Mouse (Mus musculus): Measurements from ENCODE around the gene Olfr611.
"Not testable (repeated sequence)": the region's sequence is repeated elsewhere in the genome, so short reads cannot be mapped to it uniquely, and the experiment has no call there.

Olfr611 gene

GRCm38 (mm10) chr7:103520746-103521145 is at the start of gene Olfr611:
TSS of gene Olfr611 (minus strand) at chr7:103520846.
- CTCF ChIA-PET = not testable (repeated sequence)

- CTCF ChIA-PET = no interaction called here
These were observed 48.4 kb upstream of the Olfr611 start, which contains the start of gene Olfr616 for GRCm38 (mm10) chr7:103569043-103569442. TSS of gene Olfr616 (minus strand) at chr7:103569143.

DNA sequence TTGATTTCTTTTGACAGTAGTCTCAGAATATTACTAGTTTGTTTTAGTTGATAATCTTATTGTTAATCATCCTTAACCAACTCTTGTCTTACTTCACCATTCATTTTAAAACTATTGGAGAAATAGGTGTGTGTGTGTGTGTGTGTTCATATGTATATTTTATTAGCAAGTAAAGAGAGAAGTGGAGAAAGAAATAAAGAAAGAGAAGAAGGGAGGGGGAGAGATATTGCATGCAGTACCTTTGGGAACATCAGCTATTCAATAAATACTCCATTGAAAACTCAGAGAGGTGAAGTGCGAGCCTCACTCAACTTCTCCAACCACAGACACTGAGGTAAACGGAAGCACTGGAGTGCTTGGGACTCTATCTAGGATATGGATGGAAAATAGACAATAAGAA is 35.1 kb upstream of the Olfr611 start, which contains the start of gene Olfr615:
Olfr615 (plus strand) TSS at position 301 of the 400 bp plus-strand sequence.
- CTCF ChIA-PET = no interaction called here

DNA sequence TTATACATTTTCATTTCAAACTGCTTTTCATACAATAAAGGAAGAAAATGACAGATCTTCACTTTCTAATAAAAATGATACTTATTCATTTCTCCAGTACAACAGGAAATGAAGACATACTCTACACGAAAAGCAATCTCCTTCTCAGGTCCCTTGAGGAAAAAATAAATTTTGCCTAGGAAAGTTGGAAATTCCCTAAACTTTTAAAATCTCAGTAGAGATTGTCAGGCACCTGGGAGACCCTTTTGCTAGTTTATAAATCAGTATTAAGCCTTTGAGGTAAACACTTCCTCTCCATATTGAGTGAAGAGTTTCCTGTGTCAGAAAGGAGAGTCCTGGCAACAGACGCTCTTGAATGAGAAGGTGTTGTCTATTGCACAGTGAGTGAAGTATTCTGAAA is 27.1 kb upstream of the Olfr611 start, which contains the start of gene Olfr613:
Olfr613 (plus strand) TSS at position 301 of the 400 bp plus-strand sequence.
- CTCF ChIA-PET = no interaction called here

DNA sequence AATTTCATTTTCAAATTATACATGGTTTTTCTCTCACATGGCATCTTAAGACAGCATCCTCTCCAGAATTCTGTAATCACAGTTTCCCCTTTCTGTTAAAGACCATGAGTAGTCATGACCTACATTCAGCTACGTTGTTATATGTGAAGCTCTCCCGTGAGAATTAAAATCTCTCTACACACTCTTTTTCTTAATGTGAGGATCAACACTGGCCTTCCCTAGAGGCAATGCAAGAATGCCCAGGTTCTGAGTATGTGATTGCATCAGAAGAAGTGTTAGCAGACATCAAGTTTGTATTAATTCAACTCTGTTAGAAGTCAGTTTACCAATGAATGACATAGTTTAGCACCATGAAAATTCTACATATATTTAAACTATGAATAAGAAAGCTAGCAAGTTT is 22.0 kb upstream of the Olfr611 start, which contains the start of gene Olfr612:
Olfr612 (minus strand) TSS at position 101 of the 400 bp plus-strand sequence.
- CTCF ChIA-PET = not testable (repeated sequence)

- CTCF ChIA-PET = no interaction called here
These were observed 8.6 kb downstream of the Olfr611 start, which contains the start of gene Olfr610 for GRCm38 (mm10) chr7:103512022-103512421. TSS of gene Olfr610 (minus strand) at chr7:103512122.

DNA sequence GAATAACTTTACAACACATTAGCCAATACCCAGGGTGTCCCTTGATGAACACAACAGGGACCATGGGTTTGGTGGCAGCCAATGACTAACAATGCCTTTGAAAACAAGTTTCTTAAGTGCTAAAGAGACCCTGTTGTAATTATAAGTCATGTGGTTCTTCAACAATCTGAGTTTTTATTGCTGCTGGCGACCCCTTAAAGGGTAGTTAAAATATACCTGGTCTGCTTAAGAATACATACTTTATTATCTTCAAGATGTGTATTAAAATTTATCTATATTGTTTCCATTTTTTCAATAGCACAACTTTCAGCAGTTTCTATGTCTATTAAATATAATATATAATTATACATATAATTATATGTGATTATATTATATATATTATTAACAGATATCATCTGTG is 22.7 kb downstream of the Olfr611 start, which contains the start of gene Olfr609:
Olfr609 (minus strand) TSS at position 101 of the 400 bp plus-strand sequence.
- CTCF ChIA-PET = no interaction called here

GRCm38 (mm10) chr7:103477106-103477505 is 43.5 kb downstream of the Olfr611 start:
- CTCF ChIA-PET = not testable (repeated sequence)

- CTCF ChIA-PET = no interaction called here
These were observed 51.1 kb downstream of the Olfr611 start, which contains the start of gene Olfr608 for GRCm38 (mm10) chr7:103469577-103469976. TSS of gene Olfr608 (plus strand) at chr7:103469877.

Measured in spleen, embryonic (tissue).